Mouse (Mus musculus) cerebellum, adult 2 months (tissue): Measurements from ENCODE around the gene Tmem259. TPM values are rescaled to one million over a fixed set of nuclear protein-coding genes. Genes with fewer than 3 reads are reported as not detected.

Experiments
- DNase-seq, 2 experiments: peaks; one replicate each; pipeline ENCODE4 v3.0.0; 2021
- H3K27ac ChIP-seq: fragments of 200-500 bp; 2 replicates; pipeline ENCODE4 v1.5.1; 2012; ENCODE audit warnings: low read length, control low read depth, inconsistent platforms; ENCODE audit not compliant: insufficient read depth
- H3K27me3 ChIP-seq: fragments of 200-500 bp; 2 replicates; pipeline ENCODE4 v1.6.1; 2012; ENCODE audit warnings: inconsistent platforms, mild to moderate bottlenecking, low read length, moderate library complexity; ENCODE audit not compliant: control insufficient read depth, insufficient read depth
- H3K4me1 ChIP-seq: fragments of 200-500 bp; 2 replicates; pipeline ENCODE4 v1.6.1; 2011; ENCODE audit warnings: low read length; ENCODE audit not compliant: control insufficient read depth, insufficient read depth
- H3K4me3 ChIP-seq: fragments of 200-500 bp; replicated peaks from 2 replicates; pipeline ENCODE3; 2011; ENCODE audit warnings: mild to moderate bottlenecking, low read depth, low read length, control low read depth; ENCODE audit not compliant: insufficient read depth
- CTCF ChIP-seq: fragments of 200-500 bp; IDR thresholded peaks from 2 replicates; pipeline ENCODE4 v1.5.1; 2011; ENCODE audit warnings: low read depth, mild to moderate bottlenecking, control low read depth, low read length, moderate library complexity, borderline replicate concordance; ENCODE audit not compliant: insufficient read depth
- POLR2A ChIP-seq: fragments of 200-500 bp; IDR thresholded peaks from 2 replicates; pipeline ENCODE4 v1.6.1; 2011; ENCODE audit warnings: low read length, control low read depth, borderline replicate concordance; ENCODE audit not compliant: insufficient read depth
- WGBS: fragments of 180-500 bp; shearing (Covaris S2); methylation state at CpG from one replicate; pipeline ENCODE4 v1.1.7; 2018; 5-methylcytosine and 5-hydroxymethylcytosine counted together
- polyA plus RNA-seq: library from polyadenylated mRNA; depleted of rRNA; stranded (reverse); fragments of >200 nt; gene quantifications from 2 replicates; pipeline ENCODE4 v1.2.3, GENCODE M21; 2012

The Tmem259 gene
- polyA plus RNA-seq, 1 experiment = 191 TPM

DNA sequence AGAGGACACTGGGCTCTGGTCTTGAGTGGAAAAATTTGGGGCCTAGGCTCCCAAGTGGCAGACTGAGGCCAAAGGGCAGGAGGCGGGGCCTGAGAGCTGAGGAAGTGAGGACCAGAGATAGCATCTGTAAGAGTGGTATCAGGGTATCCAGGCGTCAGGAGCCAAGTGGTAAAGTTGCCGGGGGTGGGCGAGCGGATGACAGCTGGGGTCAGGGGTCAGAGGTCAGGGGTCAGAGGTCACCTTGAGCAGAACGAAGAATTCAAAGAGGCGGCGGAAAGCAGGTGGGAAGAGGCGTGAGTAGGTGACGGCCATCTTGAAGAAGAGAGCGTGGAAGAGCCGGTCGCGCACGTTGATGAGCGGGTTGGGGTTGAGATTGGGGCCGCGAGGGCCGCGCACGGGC, 460 bp downstream of the Tmem259 start:
- TF ChIP-seq POLR2A = no peak
- TF ChIP-seq CTCF = no peak
- Histone ChIP-seq H3K4me3 (peak overlapping the region; percentile 88), H3K4me1 (peaks cover 26% of the 10 kb centered on the region), H3K27ac (peak overlapping the region; percentile 13; the same call in 1 of the 2 replicates), H3K27me3 (no peaks in the 10 kb centered on the region)
- peak; percentile 70 to 74 for DNase-seq
- WGBS = under 1% methylated on average over 11 of the region's 21 CpGs

DNA sequence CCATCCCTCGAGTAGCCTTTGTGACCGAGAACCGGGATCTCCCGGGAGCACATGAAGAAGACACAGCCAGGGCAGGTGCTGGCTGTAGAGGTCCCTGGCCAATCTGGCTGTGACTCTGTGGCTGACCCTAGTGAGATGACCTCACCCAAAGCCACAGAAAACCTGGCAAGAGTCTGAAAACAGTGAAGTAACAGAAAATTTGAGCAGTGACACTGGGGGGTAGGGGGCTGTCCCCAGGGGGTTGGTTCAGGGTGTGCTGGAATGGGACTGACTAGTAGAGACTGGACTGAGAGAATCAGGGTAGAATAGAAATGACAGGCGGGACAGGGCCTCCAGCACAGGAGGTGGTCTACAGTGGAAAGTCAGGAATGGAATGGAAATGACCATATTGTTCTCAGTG, 925 bp downstream of the Tmem259 start:
- TF ChIP-seq CTCF (no peak), POLR2A (no peak)
- Histone ChIP-seq H3K4me3 (peak overlapping the region; percentile 88), H3K4me1 (peaks cover 26% of the 10 kb centered on the region), H3K27ac (no peak overlapping the region), H3K27me3 (no peaks in the 10 kb centered on the region)
- WGBS = 15% methylated on average over 5 of the region's 5 CpGs
- peak in 1 of 2 experiments; percentile 43 for DNase-seq

DNA sequence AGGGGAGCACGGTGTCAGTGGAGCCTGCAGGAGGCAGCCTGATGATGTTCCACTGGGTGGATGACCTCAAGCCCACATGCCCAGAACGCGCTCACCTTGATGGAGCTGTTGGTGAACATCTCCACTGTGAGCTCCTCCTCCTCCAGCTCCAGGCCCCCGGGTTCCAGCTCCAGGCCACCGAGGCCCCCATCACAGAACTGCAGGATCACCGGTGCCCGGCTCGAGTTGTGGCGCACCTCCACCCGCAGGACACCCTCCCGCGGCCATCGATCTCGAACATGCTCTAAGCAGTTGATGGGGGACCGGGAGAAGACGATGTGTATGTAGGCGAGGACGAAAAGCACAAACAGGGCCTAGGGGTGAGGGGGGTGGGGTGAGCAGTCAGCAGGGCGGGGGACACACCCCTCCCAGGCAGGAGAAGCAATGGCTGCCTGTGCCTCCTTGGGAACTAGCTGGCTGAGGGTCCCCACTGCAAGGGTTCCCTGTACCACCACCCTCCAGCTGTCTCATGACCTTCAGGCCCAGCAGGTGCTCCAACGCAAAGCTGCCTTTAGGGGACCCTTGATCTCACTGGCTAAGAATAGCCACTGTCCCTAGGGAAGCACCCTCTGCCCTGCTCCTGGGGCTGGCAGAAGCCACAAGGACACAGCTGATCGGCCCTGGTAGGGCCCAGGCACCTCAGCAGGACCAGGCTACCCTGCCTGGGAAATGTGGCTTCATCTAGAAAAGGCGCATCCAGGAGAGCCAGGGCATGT, 4.6 kb downstream of the Tmem259 start:
- WGBS = 83% methylated on average over 22 of the region's 22 CpGs
- Histone ChIP-seq H3K27ac (no peak overlapping the region), H3K4me3 (no peak overlapping the region), H3K4me1 (peaks cover 19% of the 10 kb centered on the region), H3K27me3 (no peaks in the 10 kb centered on the region)
- TF ChIP-seq CTCF (no peak), POLR2A (no peak)
- no peak for DNase-seq

DNA sequence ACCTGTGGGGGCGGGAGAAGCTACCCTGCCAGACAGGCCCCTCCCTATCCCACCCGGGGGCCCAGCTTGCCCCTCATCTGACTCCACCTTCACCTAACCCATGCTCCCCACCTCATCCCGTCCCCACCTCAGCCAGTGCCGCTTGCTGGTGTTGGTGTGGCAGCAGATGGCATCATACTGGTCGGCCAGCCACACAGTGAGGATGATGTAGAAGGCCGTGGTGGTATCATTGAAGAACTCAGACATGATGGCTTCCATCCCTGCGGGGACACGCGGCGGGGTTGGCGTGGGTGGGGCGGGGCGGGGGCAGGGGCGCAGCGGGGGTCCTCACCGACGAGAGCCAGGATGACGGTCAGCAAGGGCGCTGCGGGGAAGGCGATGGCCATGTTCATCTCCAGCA, 6.1 kb downstream of the Tmem259 start:
- H3K27me3 ChIP-seq = no peaks in the 10 kb centered on the region
- no peak for TF ChIP-seq CTCF
- TF ChIP-seq POLR2A = no peak
- H3K4me3 ChIP-seq = no peak overlapping the region
- H3K27ac ChIP-seq = no peak overlapping the region
- DNase-seq = no peak
- H3K4me1 ChIP-seq = peaks cover 19% of the 10 kb centered on the region
- 88% methylated on average over 21 of the region's 21 CpGs for WGBS

DNA sequence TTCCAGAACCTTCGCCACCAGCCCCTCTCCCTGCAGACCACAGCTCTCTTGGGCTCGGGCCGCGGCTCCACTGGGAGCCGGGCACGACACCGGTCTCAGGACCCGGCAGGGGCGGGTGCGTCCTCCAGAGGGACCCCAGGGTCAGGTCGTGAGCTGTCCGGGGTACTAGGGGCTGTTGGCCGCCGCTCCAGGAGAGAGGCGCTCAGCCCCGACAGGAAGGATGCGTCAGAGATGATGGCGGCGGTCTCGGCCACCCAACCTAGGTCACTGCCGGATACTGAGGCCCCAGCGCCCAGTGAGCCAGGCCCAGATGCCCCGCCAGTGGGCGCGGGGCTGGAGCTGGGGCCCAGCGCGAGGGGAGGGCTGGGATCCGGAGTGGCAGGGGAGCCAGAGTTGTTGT, 6.8 kb downstream of the Tmem259 start:
- no peak for TF ChIP-seq CTCF
- no peak for TF ChIP-seq POLR2A
- Histone ChIP-seq H3K27me3 (no peaks in the 10 kb centered on the region), H3K4me1 (peaks cover 12% of the 10 kb centered on the region), H3K27ac (no peak overlapping the region), H3K4me3 (no peak overlapping the region)
- 86% methylated on average over 28 of the region's 28 CpGs for WGBS
- DNase-seq = no peak

DNA sequence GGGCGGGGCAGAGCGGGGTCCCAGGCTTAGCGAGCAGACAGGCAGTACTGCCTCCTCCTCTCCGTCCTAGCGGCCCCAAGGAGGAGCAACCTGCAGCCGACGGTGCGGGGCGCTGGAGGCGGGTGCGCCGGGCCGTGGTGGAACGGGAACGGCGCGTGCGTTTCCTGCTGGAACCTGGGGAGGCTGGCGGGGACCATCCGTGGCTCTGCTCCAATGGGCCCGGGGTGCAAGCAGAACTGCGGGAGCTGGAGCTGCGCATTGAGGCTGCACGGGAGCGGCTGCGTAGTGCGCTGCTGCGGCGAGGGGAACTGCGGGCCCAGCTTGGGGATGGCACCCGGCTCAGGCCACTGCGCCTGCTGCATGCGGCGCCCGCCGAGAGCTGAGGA, 7.4 kb downstream of the Tmem259 start:
- Histone ChIP-seq H3K27me3 (no peaks in the 10 kb centered on the region), H3K27ac (no peak overlapping the region), H3K4me1 (peaks cover 10% of the 10 kb centered on the region), H3K4me3 (no peak overlapping the region)
- TF ChIP-seq POLR2A (no peak), CTCF (no peak)
- 72% methylated on average over 36 of the region's 36 CpGs for WGBS
- DNase-seq = no peak

DNA sequence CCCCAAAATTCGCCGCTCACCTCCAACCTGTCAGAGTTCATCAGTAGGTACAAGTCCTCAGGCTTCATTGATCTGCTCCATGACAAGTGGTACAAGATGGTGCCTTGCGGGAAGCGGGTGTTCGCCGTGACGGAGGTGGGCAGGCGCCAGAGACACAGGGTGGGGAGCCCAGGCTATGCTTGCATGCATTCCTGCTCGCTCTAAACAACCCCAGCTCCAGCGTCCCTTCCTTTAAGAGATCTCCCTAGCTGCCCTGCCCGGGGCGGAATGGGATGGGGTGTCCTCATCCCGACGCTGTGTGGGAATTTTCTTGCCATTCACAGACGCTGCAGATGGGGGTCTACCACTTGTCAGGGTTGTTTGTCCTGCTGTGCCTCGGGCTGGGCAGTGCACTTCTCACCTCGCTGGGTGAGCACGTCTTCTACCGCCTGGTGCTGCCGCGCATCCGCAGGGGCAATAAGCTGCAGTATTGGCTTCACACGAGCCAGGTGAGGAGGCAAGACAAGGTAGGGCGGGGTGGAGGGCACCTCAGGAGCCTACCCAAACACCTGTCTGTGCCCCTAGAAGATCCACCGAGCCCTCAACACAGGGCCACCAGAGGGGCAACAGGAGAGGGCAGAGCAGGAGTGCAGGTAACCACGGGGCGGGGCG, 7.9 kb downstream of the Tmem259 start:
- TF ChIP-seq POLR2A (no peak), CTCF (no peak)
- Histone ChIP-seq H3K27ac (no peak overlapping the region), H3K4me3 (no peak overlapping the region), H3K27me3 (no peaks in the 10 kb centered on the region), H3K4me1 (peaks cover 5% of the 10 kb centered on the region)
- 86% methylated on average over 28 of the region's 28 CpGs for WGBS
- DNase-seq = no peak

DNA sequence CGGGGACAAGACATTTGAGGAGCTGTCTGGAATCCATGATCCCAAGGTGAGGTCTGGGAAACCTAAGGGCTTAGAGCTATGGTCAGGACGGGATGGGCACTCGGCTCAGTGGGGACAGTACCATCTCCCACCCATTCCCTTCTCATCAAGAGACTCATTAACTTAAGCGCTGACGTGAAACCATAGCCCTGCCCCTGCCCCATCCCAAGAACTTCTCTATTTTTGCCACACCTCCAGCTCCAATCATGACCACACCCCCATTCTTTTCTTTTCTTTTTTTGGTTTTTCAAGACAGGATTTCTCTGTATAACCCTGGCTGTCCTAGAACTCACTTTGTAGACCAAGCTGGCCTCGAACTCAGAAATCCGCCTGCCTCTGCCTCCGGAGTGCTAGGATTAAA, 9.5 kb downstream of the Tmem259 start:
- DNase-seq = no peak

More for the DNA sequence above, 9.5 kb downstream of the Tmem259 start:
- Histone ChIP-seq H3K4me1 (peaks cover 1% of the 10 kb centered on the region; the same call in 1 of the 2 replicates), H3K27ac (no peak overlapping the region), H3K27me3 (no peaks in the 10 kb centered on the region), H3K4me3 (no peak overlapping the region)
- no peak for TF ChIP-seq POLR2A
- TF ChIP-seq CTCF = no peak
- WGBS = 85% methylated on average over 8 of the region's 8 CpGs
